Mouse (Mus musculus): Measurements from ENCODE around the gene Olfr1370. TPM values are rescaled to one million over a fixed set of nuclear protein-coding genes. Genes with fewer than 3 reads are reported as not detected.

The Olfr1370 gene
- polyA plus RNA-seq, 1 experiment from 2014 or later, result not detected

- no peaks in the 10 kb centered on the region for H3K4me1 ChIP-seq (ENCODE audit: control insufficient read depth, insufficient read depth, low read length)
- ATAC-seq (replicated peaks; ENCODE audit: extremely low read depth, insufficient read depth, low FRiP score), result no peak
- no peaks in the 10 kb centered on the region for H3K27me3 ChIP-seq (ENCODE audit: control insufficient read depth, insufficient read depth, low read length)
- no peak overlapping the region for H3K4me3 ChIP-seq (ENCODE audit: low read length)
- H3K36me3 ChIP-seq (ENCODE audit: control insufficient read depth, insufficient read depth), result no peaks in the 10 kb centered on the region
- no peak overlapping the region for H3K4me2 ChIP-seq (ENCODE audit: low read depth, low read length)
- H3K9ac ChIP-seq (ENCODE audit: low read length), result no peak overlapping the region
- no peak overlapping the region for H3K27ac ChIP-seq (ENCODE audit: low read length)
- H3K9me3 ChIP-seq (replicated peaks; ENCODE audit: control insufficient read depth, low read length), result no peaks in the 10 kb centered on the region
Observed at GRCm38 (mm10) chr13:21035981-21036380, 38.8 kb downstream of the Olfr1370 start.

- Histone ChIP-seq H3K9me3 (replicated peaks; ENCODE audit: control insufficient read depth, low read length) (no peaks in the 10 kb centered on the region), H3K36me3 (ENCODE audit: control insufficient read depth, insufficient read depth) (no peaks in the 10 kb centered on the region), H3K27ac (ENCODE audit: low read length) (no peak overlapping the region), H3K27me3 (ENCODE audit: control insufficient read depth, insufficient read depth, low read length) (no peaks in the 10 kb centered on the region), H3K4me3 (ENCODE audit: low read length) (no peak overlapping the region), H3K4me2 (ENCODE audit: low read depth, low read length) (no peak overlapping the region), H3K9ac (ENCODE audit: low read length) (no peak overlapping the region), H3K4me1 (ENCODE audit: control insufficient read depth, insufficient read depth, low read length) (no peaks in the 10 kb centered on the region)
- WGBS, result 66% methylated on average over 3 of the region's 3 CpGs
- ATAC-seq (replicated peaks; ENCODE audit: extremely low read depth, insufficient read depth, low FRiP score), result no peak
Observed at GRCm38 (mm10) chr13:21035011-21035410, 39.7 kb downstream of the Olfr1370 start.

GRCm38 (mm10) chr13:21033176-21033575, 41.6 kb downstream of the Olfr1370 start:
- Histone ChIP-seq H3K27ac (ENCODE audit: low read length) (no peak overlapping the region), H3K4me2 (ENCODE audit: low read depth, low read length) (no peak overlapping the region), H3K9ac (ENCODE audit: low read length) (no peak overlapping the region), H3K36me3 (ENCODE audit: control insufficient read depth, insufficient read depth) (no peaks in the 10 kb centered on the region), H3K4me3 (ENCODE audit: low read length) (no peak overlapping the region), H3K4me1 (ENCODE audit: control insufficient read depth, insufficient read depth, low read length) (no peaks in the 10 kb centered on the region), H3K9me3 (replicated peaks; ENCODE audit: control insufficient read depth, low read length) (no peaks in the 10 kb centered on the region), H3K27me3 (ENCODE audit: control insufficient read depth, insufficient read depth, low read length) (no peaks in the 10 kb centered on the region)
- ATAC-seq (replicated peaks; ENCODE audit: extremely low read depth, insufficient read depth, low FRiP score), result no peak
- 67% methylated on average over 3 of the region's 3 CpGs for WGBS

GRCm38 (mm10) chr13:21024831-21025230, 49.9 kb downstream of the Olfr1370 start:
- no peaks in the 10 kb centered on the region for H3K9me3 ChIP-seq (replicated peaks; ENCODE audit: control insufficient read depth, low read length)
- no peaks in the 10 kb centered on the region for H3K27me3 ChIP-seq (ENCODE audit: control insufficient read depth, insufficient read depth, low read length)
- no peak overlapping the region for H3K27ac ChIP-seq (ENCODE audit: low read length)
- H3K36me3 ChIP-seq (ENCODE audit: control insufficient read depth, insufficient read depth), result no peaks in the 10 kb centered on the region
- WGBS, result 74% methylated on average over 5 of the region's 5 CpGs
- no peaks in the 10 kb centered on the region for H3K4me1 ChIP-seq (ENCODE audit: control insufficient read depth, insufficient read depth, low read length)
- H3K9ac ChIP-seq (ENCODE audit: low read length), result no peak overlapping the region
- H3K4me3 ChIP-seq (ENCODE audit: low read length), result no peak overlapping the region
- H3K4me2 ChIP-seq (ENCODE audit: low read depth, low read length), result no peak overlapping the region
- no peak for ATAC-seq (replicated peaks; ENCODE audit: extremely low read depth, insufficient read depth, low FRiP score)

Other genes with a start within 250 kb of the Olfr1370 start
- gene Olfr1369-ps1, start 36.5 kb upstream of the Olfr1370 start, polyA plus RNA-seq (2015; fragmentation: Nextera tagmentation; extraction: Ambion mirVana), result 0.04 TPM in 1 of 2 replicates, not detected in the other
- gene Olfr263, start 54.7 kb upstream of the Olfr1370 start, polyA plus RNA-seq (2015; fragmentation: Nextera tagmentation; extraction: Ambion mirVana), result not detected in 2 replicates
- gene Olfr1368, start 70.9 kb upstream of the Olfr1370 start, polyA plus RNA-seq (2015; fragmentation: Nextera tagmentation; extraction: Ambion mirVana), result not detected in 2 replicates
- gene Trim27, start 104.5 kb upstream of the Olfr1370 start, polyA plus RNA-seq (2015; fragmentation: Nextera tagmentation; extraction: Ambion mirVana), result 72.4 and 72.8 TPM in 2 replicates
- not detected in 2 replicates for gene Gpx5, start 217.8 kb upstream of the Olfr1370 start, polyA plus RNA-seq (2015; fragmentation: Nextera tagmentation; extraction: Ambion mirVana)
- gene Gpx6, start 237.2 kb upstream of the Olfr1370 start, polyA plus RNA-seq (2015; fragmentation: Nextera tagmentation; extraction: Ambion mirVana), result 0.21 TPM in 1 of 2 replicates, not detected in the other